Mouse (Mus musculus): Measurements from ENCODE around the gene Pkd1l3. TPM values are rescaled to one million over a fixed set of nuclear protein-coding genes. Genes with fewer than 3 reads are reported as not detected.

Pkd1l3 gene
- total RNA-seq, 1 experiment from 2014 or later = 1.0 TPM

GRCm38 (mm10) chr8:109693146-109693900 is 79.0 kb downstream of the Pkd1l3 start, which contains the start of gene Ist1:
Ist1 (minus strand) TSS chr8:109693260.
- peak; percentile 94 for ATAC-seq (replicated peaks; ENCODE audit: low read depth, poor library complexity, severe bottlenecking)

GRCm38 (mm10) chr8:109694154-109694553 is 79.8 kb downstream of the Pkd1l3 start:
- ATAC-seq (replicated peaks; ENCODE audit: low read depth, poor library complexity, severe bottlenecking) = no peak

GRCm38 (mm10) chr8:109697754-109698153 is 83.4 kb downstream of the Pkd1l3 start:
- ATAC-seq (replicated peaks; ENCODE audit: low read depth, poor library complexity, severe bottlenecking) = no peak

- ATAC-seq (replicated peaks; ENCODE audit: low read depth, poor library complexity, severe bottlenecking) = no peak
Observed at GRCm38 (mm10) chr8:109698477-109698876, 84.2 kb downstream of the Pkd1l3 start.

- ATAC-seq (replicated peaks; ENCODE audit: low read depth, poor library complexity, severe bottlenecking) = peak; percentile 55
Observed at GRCm38 (mm10) chr8:109704565-109705319, 90.4 kb downstream of the Pkd1l3 start.

- ATAC-seq (replicated peaks; ENCODE audit: low read depth, poor library complexity, severe bottlenecking) = peak; percentile 70
Observed at GRCm38 (mm10) chr8:109705320-109706075, 91.2 kb downstream of the Pkd1l3 start, which contains the start of gene Zfp821. Zfp821 (plus strand) TSS chr8:109705546.

- no peak for ATAC-seq (replicated peaks; ENCODE audit: low read depth, poor library complexity, severe bottlenecking)
Observed at GRCm38 (mm10) chr8:109706076-109706873, 92.0 kb downstream of the Pkd1l3 start.

GRCm38 (mm10) chr8:109706874-109707237 is 92.5 kb downstream of the Pkd1l3 start:
- ATAC-seq (replicated peaks; ENCODE audit: low read depth, poor library complexity, severe bottlenecking) = peak; percentile 76

- ATAC-seq (replicated peaks; ENCODE audit: low read depth, poor library complexity, severe bottlenecking) = no peak
Observed at GRCm38 (mm10) chr8:109707921-109708320, 93.6 kb downstream of the Pkd1l3 start.

- no peak for ATAC-seq (replicated peaks; ENCODE audit: low read depth, poor library complexity, severe bottlenecking)
Observed at GRCm38 (mm10) chr8:109712521-109712920, 98.2 kb downstream of the Pkd1l3 start.

- ATAC-seq (replicated peaks; ENCODE audit: low read depth, poor library complexity, severe bottlenecking) = no peak
Observed at GRCm38 (mm10) chr8:109714961-109715360, 100.6 kb downstream of the Pkd1l3 start.

Other genes with a start within 250 kb of the Pkd1l3 start
- not detected in 2 replicates for gene Pmfbp1, start 120.5 kb upstream of the Pkd1l3 start, total RNA-seq (2017)
- 43.7 and 52.7 TPM in 2 replicates for gene Dhx38, start 48.7 kb upstream of the Pkd1l3 start, total RNA-seq (2017)
- 12.4 and 17.7 TPM in 2 replicates for gene Txnl4b, start 48.6 kb upstream of the Pkd1l3 start, total RNA-seq (2017)
- gene Hp, start 35.3 kb upstream of the Pkd1l3 start, total RNA-seq (2017) = 19.9 and 26.4 TPM in 2 replicates
- gene Dhodh, start 5.8 kb upstream of the Pkd1l3 start, total RNA-seq (2017) = 21.9 and 23.1 TPM in 2 replicates
- gene Ist1, start 78.7 kb downstream of the Pkd1l3 start, total RNA-seq (2017) = 63.5 and 85.4 TPM in 2 replicates
- gene Zfp821, start 91.0 kb downstream of the Pkd1l3 start, total RNA-seq (2017) = 4.3 and 7.5 TPM in 2 replicates
- gene Atxn1l, start 123.2 kb downstream of the Pkd1l3 start, total RNA-seq (2017) = 8.9 and 13.4 TPM in 2 replicates
- 53.6 and 71.5 TPM in 2 replicates for gene Ap1g1, start 164.0 kb downstream of the Pkd1l3 start, total RNA-seq (2017)